Comparison of ENCODE assay signal across 8 mouse cellular contexts in genomic region chr11:120823956-120824786, GRCm38 (mm10). TPM values are rescaled to one million over a fixed set of nuclear protein-coding genes. Genes with fewer than 3 reads are reported as not detected.
DNase-seq lines count a peak whose midpoint lies in the region; ATAC-seq lines count a peak whose summit lies in the region.

Gene Fasn (minus strand): TSS chr11:120824547.

- DNase-seq in adipocyte (ENCODE audit: low spot score): peak; percentile 94
- DNase-seq in embryo, embryonic 10 days (ENCODE audit: low spot score): peak; percentile 98
- peak; percentile 98 for DNase-seq in gastrocnemius, postnatal 14 days
- peak; percentile 97 to 99 for DNase-seq in left cerebral cortex, postnatal 10 days (ENCODE audit: extremely low spot score in 1 of 2, low spot score in 2 of 2)
- peak; percentile 98 for DNase-seq in right cerebral cortex, postnatal 25 days
- peak; percentile 97 to 98 for DNase-seq in urinary bladder, postnatal 4 days (ENCODE audit: low spot score in 2 of 2)

- intact Hi-C loops in gastrocnemius, postnatal 14 days (cut with DNase I; ENCODE audit: low total_unique reads): loop anchor here (10.0 kb wide), 1 partner anchor 71 kb away; no protein-coding TSS in a partner anchor
- intact Hi-C loops in left cerebral cortex, postnatal 10 days (cut with DNase I): loop anchor here (5.0 kb wide), 1 partner anchor 78 kb away; no protein-coding TSS in a partner anchor

- peak; percentile 76 for ATAC-seq in inflammation-experienced regulatory T-cells, adult 6 months
- peak; percentile 74 for ATAC-seq in megakaryocyte-erythroid progenitor cell, adult 5-6 weeks (replicated peaks; ENCODE audit: low FRiP score, low TSS enrichment, poor library complexity, severe bottlenecking)

RNA-seq across cellular contexts. Expression of gene Fasn, which starts in this region (rescaled TPM):
- 10 to 100 TPM; 13.9 to 19.4 TPM for total RNA-seq in gastrocnemius, postnatal 14 days (2021)
- polyA plus RNA-seq in inflammation-experienced regulatory T-cells, adult 6 months (2017; shearing (Covaris generic)): 10 to 100 TPM; 22.7 to 31.3 (median 29.4) TPM
- 100 to 1,000 TPM; 258 to 269 TPM for total RNA-seq in left cerebral cortex, postnatal 10 days (2021)
- 92.0 and 92.3 TPM in 2 replicates for total RNA-seq in megakaryocyte-erythroid progenitor cell, adult 5-6 weeks (2014; fragmentation: Nextera tagmentation)
- 27.2 and 34.0 TPM in 2 replicates for total RNA-seq in megakaryocyte-erythroid progenitor cell, adult 5-6 weeks (2017)

Comparison
In these comparisons a context has a peak if more than half of its experiments do, and no peak if none do; other contexts are left out.
1. Peak in every context shown above with its lines: DNase-seq and ATAC-seq.